Mouse (Mus musculus) hematopoietic stem cell, adult 5-6 weeks (primary cell): ENCODE measurements at regions not wholly inside any gene's neighbourhood (a gene's known extent, or its start where the extent isn't known, plus 50 kb on each side); places are given as distances from the start of the nearest gene placed in this dataset.

ENCODE experiments used
- ATAC-seq, 2 experiments: fragments of 125-278 bp in 1 of 2; replicated peaks in 1 of 2; 2 replicates each; pipeline ENCODE4 v1.8.0; 2016 to 2017; ENCODE audit warnings: inconsistent platforms in 2 of 2, mild to moderate bottlenecking in 2 of 2, moderate number of reproducible peaks in 2 of 2, low read depth in 1 of 2, moderate TSS enrichment in 1 of 2; ENCODE audit not compliant: low FRiP score in 2 of 2, poor library complexity in 2 of 2, severe bottlenecking in 2 of 2, insufficient read depth in 1 of 2, low TSS enrichment in 1 of 2

- no peak for ATAC-seq
These were observed 474.8 kb upstream of the Camk1g start for GRCm38 (mm10) chr1:193844868-193845267.

DNA sequence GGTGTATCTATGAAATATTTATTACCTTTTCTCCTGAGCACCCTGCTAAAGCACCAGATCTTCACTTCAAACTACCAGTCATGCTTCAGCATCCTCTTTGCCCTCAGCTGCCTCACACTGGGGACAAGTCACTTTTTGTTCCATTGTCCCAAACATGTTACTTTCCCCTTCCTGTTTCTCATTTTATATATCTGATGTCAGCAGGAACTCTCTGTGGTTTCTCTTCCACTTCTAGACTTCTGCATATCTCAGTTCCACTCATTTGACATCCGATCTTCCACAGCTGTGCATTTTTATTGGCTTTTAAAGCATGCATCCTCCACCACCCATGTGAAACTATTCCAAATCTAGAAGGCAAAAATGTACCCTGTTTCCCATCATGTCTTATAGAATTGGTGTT, 474.4 kb upstream of the Camk1g start:
- ATAC-seq = peak in 1 of 2 experiments; percentile 72; a peak in 3 of 4 replicates

- ATAC-seq = no peak
These were observed 430.9 kb upstream of the Camk1g start for GRCm38 (mm10) chr1:193800998-193801397.

- no peak for ATAC-seq
These were observed 420.5 kb upstream of the Camk1g start for GRCm38 (mm10) chr1:193790579-193790978.

DNA sequence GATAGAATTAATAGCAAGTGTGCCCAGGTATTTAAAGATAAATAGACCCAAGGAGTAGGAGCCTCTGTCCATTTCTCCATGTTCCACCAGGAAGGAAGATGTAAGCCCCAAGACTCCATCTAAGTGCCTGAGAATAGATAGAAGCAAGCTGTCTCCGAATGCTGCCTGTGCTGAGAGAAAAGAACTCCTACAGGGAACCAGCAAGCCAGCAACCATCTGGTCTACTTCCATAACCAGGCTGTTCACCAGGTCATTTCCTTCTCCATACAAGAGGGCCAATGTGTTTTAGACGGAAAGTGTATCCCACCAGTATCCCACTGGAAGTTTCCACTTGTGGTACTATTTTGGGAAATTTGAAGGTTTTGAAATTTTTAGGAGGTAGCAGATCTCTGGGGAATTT, 418.4 kb upstream of the Camk1g start:
- no peak for ATAC-seq

GRCm38 (mm10) chr1:193787417-193787816, 417.3 kb upstream of the Camk1g start:
- no peak for ATAC-seq

DNA sequence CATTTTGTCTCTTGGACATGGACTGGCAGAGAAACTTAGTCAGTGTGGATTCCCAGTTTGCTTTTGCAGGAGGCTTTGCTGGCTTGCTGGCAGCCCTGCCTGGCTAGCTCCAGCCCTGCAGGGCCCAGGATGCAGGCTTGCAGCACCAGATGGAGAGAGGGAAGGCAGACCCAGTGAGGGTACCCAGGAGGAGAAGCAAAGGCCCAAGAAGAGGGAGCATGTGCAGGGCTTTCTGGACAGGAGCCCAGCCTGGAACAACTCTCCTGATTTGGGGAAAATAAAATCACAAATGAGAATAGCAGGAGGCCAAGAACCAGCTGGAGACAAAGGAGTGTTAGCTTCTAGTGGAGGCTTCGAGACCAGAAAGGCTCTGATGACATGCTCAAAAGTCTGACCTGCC, 414.9 kb upstream of the Camk1g start:
- no peak for ATAC-seq

- no peak for ATAC-seq
These were observed 414.4 kb upstream of the Camk1g start for GRCm38 (mm10) chr1:193784526-193784925.

GRCm38 (mm10) chr1:193778181-193778580, 408.1 kb upstream of the Camk1g start:
- ATAC-seq = no peak

DNA sequence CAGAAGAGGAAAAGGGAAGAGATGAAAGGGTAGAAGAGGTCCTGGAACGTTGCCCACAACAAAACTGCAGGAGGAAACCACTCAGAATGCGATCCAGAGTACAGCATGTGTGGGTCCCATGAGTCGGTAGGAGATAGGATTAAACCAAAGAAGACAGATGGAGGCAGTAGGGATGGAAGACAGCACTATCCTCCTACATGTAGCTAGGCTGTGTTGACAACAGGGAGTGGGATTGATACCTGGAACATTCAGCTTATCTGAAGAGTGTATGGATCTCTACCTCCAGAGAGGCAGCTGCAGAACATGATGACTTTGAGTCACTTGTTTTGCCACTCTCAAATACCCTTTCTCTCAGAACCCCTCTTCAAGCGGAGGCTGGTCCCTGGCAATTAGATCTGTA, 399.4 kb upstream of the Camk1g start:
- no peak for ATAC-seq

DNA sequence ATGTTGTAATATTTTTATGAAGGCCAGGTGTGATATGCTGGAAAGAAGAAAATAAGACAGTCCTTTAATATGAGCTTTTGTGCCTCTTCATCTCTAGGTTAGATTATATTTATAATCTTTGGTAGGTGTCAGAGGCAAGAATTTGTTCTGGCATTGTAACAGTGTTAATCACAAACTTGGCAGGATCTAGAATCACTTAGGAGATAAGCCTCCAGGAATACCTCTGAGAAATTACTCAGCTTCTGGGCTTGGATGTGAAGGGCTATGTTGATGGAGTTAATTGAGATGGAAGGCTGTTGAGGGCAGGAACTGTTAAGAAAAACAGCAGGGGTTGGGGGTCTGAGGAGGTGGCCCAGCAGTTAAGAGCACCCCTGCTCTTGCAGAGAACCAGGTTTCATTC, 394.0 kb upstream of the Camk1g start:
- ATAC-seq = no peak

DNA sequence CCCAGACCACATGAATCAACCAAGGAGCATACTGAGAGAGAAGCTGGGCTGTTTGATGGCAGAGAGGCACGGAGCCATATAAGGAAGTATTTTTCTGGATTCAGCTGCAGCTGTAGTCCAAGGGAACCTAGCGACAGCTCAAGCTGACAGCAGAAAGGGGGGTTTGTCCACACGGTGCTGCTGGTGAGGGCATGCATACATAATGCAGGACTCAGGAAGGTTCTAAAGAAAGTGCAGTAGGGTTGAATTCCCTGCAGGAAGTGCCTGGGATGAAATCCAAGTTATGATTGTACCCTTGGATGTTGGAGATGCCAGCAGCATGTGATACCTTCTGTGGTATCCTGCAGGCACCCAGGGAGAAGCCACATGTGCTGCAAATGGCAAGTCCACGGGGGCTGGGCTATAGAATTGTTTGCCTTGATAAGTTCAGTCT, 381.7 kb upstream of the Camk1g start:
- ATAC-seq = no peak

DNA sequence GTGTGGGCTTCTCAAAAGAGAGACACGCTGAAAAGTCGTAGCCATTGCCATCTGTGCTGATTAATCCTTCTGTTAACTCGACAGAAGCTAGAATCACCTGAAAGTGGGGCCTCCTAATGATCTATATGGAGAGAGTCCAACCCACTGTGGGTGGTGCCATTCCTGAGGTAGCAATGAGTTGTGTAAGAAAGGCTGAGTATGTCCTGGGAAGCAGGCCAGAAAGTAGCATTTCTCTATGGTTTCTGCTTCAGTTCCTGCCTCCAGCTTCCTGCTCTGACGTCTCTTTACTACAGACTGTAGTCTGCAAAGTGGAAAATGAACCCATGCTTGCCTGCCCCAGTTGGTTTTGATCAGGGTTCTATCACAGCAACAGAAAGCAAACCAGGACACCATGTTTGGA, 380.8 kb upstream of the Camk1g start:
- ATAC-seq = no peak

- ATAC-seq = no peak
These were observed 377.4 kb upstream of the Camk1g start for GRCm38 (mm10) chr1:193747426-193747960.

GRCm38 (mm10) chr1:193742688-193743087, 372.6 kb upstream of the Camk1g start:
- no peak for ATAC-seq

GRCm38 (mm10) chr1:193738821-193739220, 368.7 kb upstream of the Camk1g start:
- ATAC-seq = no peak

DNA sequence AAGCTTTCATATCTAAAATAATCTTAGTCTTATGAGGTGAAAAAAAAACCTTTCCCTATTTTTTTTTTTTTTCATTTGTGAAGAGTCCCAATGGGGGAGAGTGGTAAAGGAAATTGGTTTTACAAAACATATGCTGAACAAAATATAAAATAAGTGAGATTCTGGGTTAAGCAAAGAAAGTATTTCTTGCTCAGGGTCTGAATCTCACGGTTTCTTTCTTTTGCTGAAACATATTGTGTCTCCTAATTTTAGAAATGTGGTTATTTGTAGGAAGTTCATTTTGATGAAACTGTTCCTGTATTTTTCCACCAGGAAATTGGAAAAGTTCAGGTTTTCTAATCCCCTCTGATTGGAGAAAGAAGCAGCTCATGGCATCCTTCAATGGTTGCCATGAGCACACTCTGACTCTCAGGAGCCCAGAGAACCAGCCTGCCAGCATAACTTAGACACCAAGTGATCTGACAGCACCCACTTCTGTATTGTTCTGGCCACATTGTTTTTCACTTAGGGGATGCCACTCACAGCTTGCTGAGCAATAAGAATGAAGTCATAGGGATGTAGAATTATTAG, 365.9 kb upstream of the Camk1g start:
- ATAC-seq = no peak

DNA sequence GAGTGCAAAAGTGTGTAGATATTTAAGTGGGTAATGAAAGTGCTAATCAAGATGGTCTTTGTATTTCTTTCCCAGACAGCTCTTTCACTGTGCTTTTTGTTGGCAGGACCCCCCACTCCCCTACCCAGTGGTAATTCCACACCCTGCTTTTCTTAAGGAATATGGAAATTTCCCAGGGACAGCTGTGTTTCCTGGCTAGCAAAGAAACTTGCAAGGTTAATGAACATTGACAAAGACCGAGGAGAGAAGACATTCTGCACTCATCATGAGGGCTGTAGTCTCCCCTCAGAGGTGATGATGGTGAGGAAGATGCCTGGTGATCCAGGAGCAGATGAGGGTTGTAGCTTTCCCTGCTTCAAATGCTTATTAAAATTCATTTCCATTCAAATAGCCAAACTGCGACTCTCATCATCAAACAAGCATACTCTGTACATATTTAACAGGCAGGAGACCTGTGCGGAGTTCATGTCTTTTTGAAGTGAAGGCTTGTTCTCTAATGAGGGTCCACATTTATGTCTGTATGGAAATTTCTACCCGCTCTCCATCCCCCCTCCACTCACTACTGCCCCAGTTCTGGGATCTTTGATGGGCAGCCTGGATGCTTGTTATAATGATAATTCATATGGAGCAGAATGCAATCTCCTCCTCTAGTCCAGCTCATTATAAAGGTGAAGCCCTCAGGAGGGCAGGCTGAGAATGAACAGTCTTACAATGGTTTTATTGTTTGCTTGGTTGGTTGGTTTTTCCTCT, 364.1 kb upstream of the Camk1g start:
- ATAC-seq = no peak

DNA sequence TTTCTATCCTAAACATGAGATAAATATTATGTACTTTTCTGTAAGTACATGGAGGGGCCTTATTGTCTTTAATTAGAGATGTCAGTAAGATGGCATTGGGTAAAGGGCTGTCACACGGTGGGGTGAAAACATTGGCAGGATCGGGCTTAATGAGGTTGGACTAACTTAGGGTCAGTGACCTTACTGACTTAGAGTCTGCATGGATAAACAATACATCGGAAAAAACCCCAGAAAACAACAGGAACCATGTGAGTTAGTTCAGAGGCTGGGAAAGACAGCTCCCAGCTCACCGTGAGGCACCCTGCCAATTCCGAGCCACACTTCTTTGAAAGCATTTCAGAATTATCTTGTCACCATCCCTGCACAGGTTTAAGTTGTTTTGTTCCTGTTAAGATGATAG, 363.3 kb upstream of the Camk1g start:
- no peak for ATAC-seq
